ENCODE assay signal across 8 mouse cellular contexts in the genomic region with DNA sequence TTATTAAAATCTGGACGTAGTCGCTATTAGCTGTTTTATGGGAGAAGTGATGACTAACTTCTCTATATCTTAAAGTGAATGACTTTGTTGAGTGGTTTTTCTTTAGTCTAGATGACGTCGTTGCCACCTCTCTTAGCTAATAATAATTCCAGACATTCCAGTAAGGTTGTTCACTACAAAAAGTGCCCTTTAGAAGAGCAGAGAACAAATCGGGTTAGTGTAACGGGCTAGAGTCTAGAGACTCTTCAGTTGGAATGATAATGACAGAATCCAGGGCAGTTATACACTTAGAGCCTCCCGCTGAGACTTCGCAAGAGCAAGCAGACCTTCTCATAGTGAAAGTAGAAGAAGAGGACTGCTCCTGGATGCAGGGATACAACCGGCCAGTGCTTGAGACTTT. TPM values are rescaled to one million over a fixed set of nuclear protein-coding genes. Genes with fewer than 3 reads are reported as not detected.
DNase-seq lines count a peak whose midpoint lies in the region; ATAC-seq and TF ChIP-seq lines count a peak whose summit lies in the region.

No protein-coding gene starts in this region.

- TF ChIP-seq CTCF in heart, adult 2 months (IDR thresholded peaks at IDR 0.05) = no peak

- intact Hi-C loops in heart, adult 2 months (cut with DNase I) = no loop called here

- H3K4me3 ChIP-seq in heart, adult 2 months = peak overlapping the region; percentile 72
- peak overlapping the region; percentile 48 for H3K4me3 ChIP-seq in hindbrain, embryonic 11.5 days (ENCODE audit: low read depth, low read length)

- no peak for DNase-seq in heart, adult 2 months
- DNase-seq in heart, adult 9 months (ENCODE audit: low spot score in 2 of 2) = no peak
- DNase-seq in NIH3T3 (ENCODE audit: low read depth) = peak; percentile 62
- no peak for DNase-seq in hindbrain, embryonic 11.5 days (ENCODE audit: low spot score)
- peak; percentile 41 for DNase-seq in lung, postnatal 36 days
- DNase-seq in adrenal gland, adult 18-20 months (ENCODE audit: low spot score in 2 of 2) = no peak
- no peak for DNase-seq in urinary bladder, postnatal 4 days (ENCODE audit: low spot score in 2 of 2)

- peak overlapping the region; percentile 91 for H3K27ac ChIP-seq in heart, adult 2 months
- no peak overlapping the region for H3K27ac ChIP-seq in hindbrain, embryonic 11.5 days (ENCODE audit: low read depth, low read length)

- no peak for ATAC-seq in hindbrain, embryonic 11.5 days (ENCODE audit: low FRiP score)
- no peak for ATAC-seq in activated CD4-positive, CD25-positive, alpha-beta regulatory T cell, adult 4 months

- no peaks in the 10 kb centered on the region for H3K9me3 ChIP-seq in hindbrain, embryonic 11.5 days (ENCODE audit: control insufficient read depth, low read length)

- peaks cover 2% of the 10 kb centered on the region; the same call in 1 of the 2 replicates for H3K79me2 ChIP-seq in heart, adult 2 months (replicated peaks; ENCODE audit: control insufficient read depth, insufficient read depth, low read length)

- peak overlapping the region; percentile 46 for H3K9ac ChIP-seq in heart, adult 2 months (ENCODE audit: low read depth, low read length)
- peak overlapping the region; percentile 7; the same call in 1 of the 2 replicates for H3K9ac ChIP-seq in hindbrain, embryonic 11.5 days (ENCODE audit: low read depth, low read length)

- 6% methylated on average over 9 of the region's 9 CpGs for WGBS in heart, adult 2 months
- WGBS in hindbrain, embryonic 11.5 days = 26% methylated on average over 9 of the region's 9 CpGs

- TF ChIP-seq EP300 in heart, adult 2 months (IDR thresholded peaks at IDR 0.05; ENCODE audit: insufficient read depth, low read depth, low read length) = no peak

- peak overlapping the region; percentile 38 for H3K4me2 ChIP-seq in hindbrain, embryonic 11.5 days (replicated peaks; ENCODE audit: low read depth, low read length)

- H3K4me1 ChIP-seq in heart, adult 2 months (ENCODE audit: control insufficient read depth, insufficient read depth, low read length) = peaks cover 8% of the 10 kb centered on the region
- H3K4me1 ChIP-seq in hindbrain, embryonic 11.5 days (replicated peaks; ENCODE audit: control insufficient read depth, insufficient read depth, low read length) = peaks cover 4% of the 10 kb centered on the region

- H3K36me3 ChIP-seq in heart, adult 2 months (ENCODE audit: control insufficient read depth, insufficient read depth, low read length) = peaks cover 5% of the 10 kb centered on the region; the same call in 1 of the 2 replicates
- no peaks in the 10 kb centered on the region for H3K36me3 ChIP-seq in hindbrain, embryonic 11.5 days (ENCODE audit: control insufficient read depth, insufficient read depth, low read length)

- H3K27me3 ChIP-seq in heart, adult 2 months (ENCODE audit: control insufficient read depth, insufficient read depth, low read length) = no peaks in the 10 kb centered on the region
- H3K27me3 ChIP-seq in hindbrain, embryonic 11.5 days (ENCODE audit: control insufficient read depth, insufficient read depth, low read length) = no peaks in the 10 kb centered on the region

- TF ChIP-seq POLR2A in heart, adult 2 months (IDR thresholded peaks at IDR 0.05; ENCODE audit: insufficient read depth, low read depth, low read length) = no peak

RNA-seq across cellular contexts. Expression of a gene that starts 0.7 kb away (rescaled TPM):
- 10 to 100 TPM in 1 of 2 experiments, 1 to 10 TPM in 1; 9.7 to 10.6 TPM for total RNA-seq in heart, adult 2 months (2021)
- polyA plus RNA-seq in heart, adult 2 months (2012; rRNA removed) = 3.9 and 6.4 TPM in 2 replicates
- 15.4 and 18.5 TPM in 2 replicates for polyA plus RNA-seq in hindbrain, embryonic 11.5 days (2014; fragmentation: Nextera tagmentation; extraction: Ambion mirVana)
- 10 to 100 TPM in 1 of 2 experiments, 1 to 10 TPM in 1; 9.2 to 10.6 TPM for total RNA-seq in adrenal gland, adult 18-20 months (2021)
- polyA plus RNA-seq in activated CD4-positive, CD25-positive, alpha-beta regulatory T cell, adult 4 months (2017; shearing (Covaris generic)) = 1 to 10 TPM; 4.8 to 6.0 TPM

RNA-seq across cellular contexts. Expression of a gene that starts 3.4 kb away (rescaled TPM):
- total RNA-seq in heart, adult 2 months (2021) = 1 to 10 TPM; 6.3 to 6.9 TPM
- polyA plus RNA-seq in heart, adult 2 months (2012; rRNA removed) = 2.5 and 3.3 TPM in 2 replicates
- polyA plus RNA-seq in hindbrain, embryonic 11.5 days (2014; fragmentation: Nextera tagmentation; extraction: Ambion mirVana) = 8.8 and 9.0 TPM in 2 replicates
- 10 to 100 TPM in 1 of 2 experiments, 1 to 10 TPM in 1; 9.5 to 10.9 TPM for total RNA-seq in adrenal gland, adult 18-20 months (2021)
- 10 to 100 TPM; 16.7 to 20.3 TPM for polyA plus RNA-seq in activated CD4-positive, CD25-positive, alpha-beta regulatory T cell, adult 4 months (2017; shearing (Covaris generic))

RNA-seq across cellular contexts. Expression of a gene that starts 13.2 kb away (rescaled TPM):
- 1,000 to 10,000 TPM in 1 of 2 experiments, 100 to 1,000 TPM in 1; 962 to 1,137 TPM for total RNA-seq in heart, adult 2 months (2021)
- 733 and 858 TPM in 2 replicates for polyA plus RNA-seq in heart, adult 2 months (2012; rRNA removed)
- 486 and 490 TPM in 2 replicates for polyA plus RNA-seq in hindbrain, embryonic 11.5 days (2014; fragmentation: Nextera tagmentation; extraction: Ambion mirVana)
- total RNA-seq in adrenal gland, adult 18-20 months (2021) = 100 to 1,000 TPM; 493 to 672 TPM
- 100 to 1,000 TPM; 418 to 445 TPM for polyA plus RNA-seq in activated CD4-positive, CD25-positive, alpha-beta regulatory T cell, adult 4 months (2017; shearing (Covaris generic))

RNA-seq across cellular contexts. Expression of a gene that starts 26.5 kb away (rescaled TPM):
- 10 to 100 TPM; 25.2 to 30.7 TPM for total RNA-seq in heart, adult 2 months (2021)
- 24.0 and 40.8 TPM in 2 replicates for polyA plus RNA-seq in heart, adult 2 months (2012; rRNA removed)
- 45.9 and 47.6 TPM in 2 replicates for polyA plus RNA-seq in hindbrain, embryonic 11.5 days (2014; fragmentation: Nextera tagmentation; extraction: Ambion mirVana)
- 10 to 100 TPM; 46.2 to 59.3 TPM for total RNA-seq in adrenal gland, adult 18-20 months (2021)
- 10 to 100 TPM; 59.5 to 61.1 TPM for polyA plus RNA-seq in activated CD4-positive, CD25-positive, alpha-beta regulatory T cell, adult 4 months (2017; shearing (Covaris generic))

RNA-seq across cellular contexts. Expression of a gene that starts 38.0 kb away (rescaled TPM):
- 10 to 100 TPM; 10.4 to 12.1 TPM for total RNA-seq in heart, adult 2 months (2021)
- 11.0 and 12.5 TPM in 2 replicates for polyA plus RNA-seq in heart, adult 2 months (2012; rRNA removed)
- polyA plus RNA-seq in hindbrain, embryonic 11.5 days (2014; fragmentation: Nextera tagmentation; extraction: Ambion mirVana) = 27.3 and 31.9 TPM in 2 replicates
- total RNA-seq in adrenal gland, adult 18-20 months (2021) = 10 to 100 TPM; 19.9 to 22.5 TPM
- 10 to 100 TPM; 13.7 to 17.7 TPM for polyA plus RNA-seq in activated CD4-positive, CD25-positive, alpha-beta regulatory T cell, adult 4 months (2017; shearing (Covaris generic))

Comparison
In these comparisons a context has a peak if more than half of its experiments do, and no peak if none do; other contexts are left out.
1. DNase-seq: peak in NIH3T3 (single experiment) and lung, postnatal 36 days (single experiment); none in heart, adult 2 months (0 of 2), heart, adult 9 months (0 of 2), hindbrain, embryonic 11.5 days (single experiment), adrenal gland, adult 18-20 months (0 of 2) and urinary bladder, postnatal 4 days (0 of 2).